Mouse (Mus musculus): ENCODE measurements at regions not wholly inside any gene's neighbourhood (a gene's known extent, or its start where the extent isn't known, plus 50 kb on each side); places are given as distances from the start of the nearest gene placed in this dataset.

DNA sequence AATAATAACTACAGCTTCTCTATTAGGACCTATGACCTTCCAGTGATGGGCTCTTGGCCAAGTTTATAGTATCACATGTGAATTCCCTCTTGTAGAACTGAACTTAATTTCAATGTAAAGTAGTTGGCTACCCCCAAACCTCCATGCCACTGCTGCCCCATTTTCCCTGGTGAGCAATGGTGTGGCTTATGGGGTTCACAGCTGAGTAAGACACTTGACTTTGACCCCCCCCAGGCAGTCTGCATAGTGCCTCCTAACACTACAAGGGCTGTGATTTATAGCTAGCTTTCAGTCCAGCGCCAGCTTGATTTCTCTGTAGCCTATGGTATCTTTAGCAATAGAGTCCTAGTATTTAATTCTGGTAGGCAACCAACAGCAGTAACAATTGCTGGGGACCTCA lies 113.1 kb downstream of the Mis18a start:
- no peak for DNase-seq (ENCODE audit: low spot score in 2 of 2)

DNA sequence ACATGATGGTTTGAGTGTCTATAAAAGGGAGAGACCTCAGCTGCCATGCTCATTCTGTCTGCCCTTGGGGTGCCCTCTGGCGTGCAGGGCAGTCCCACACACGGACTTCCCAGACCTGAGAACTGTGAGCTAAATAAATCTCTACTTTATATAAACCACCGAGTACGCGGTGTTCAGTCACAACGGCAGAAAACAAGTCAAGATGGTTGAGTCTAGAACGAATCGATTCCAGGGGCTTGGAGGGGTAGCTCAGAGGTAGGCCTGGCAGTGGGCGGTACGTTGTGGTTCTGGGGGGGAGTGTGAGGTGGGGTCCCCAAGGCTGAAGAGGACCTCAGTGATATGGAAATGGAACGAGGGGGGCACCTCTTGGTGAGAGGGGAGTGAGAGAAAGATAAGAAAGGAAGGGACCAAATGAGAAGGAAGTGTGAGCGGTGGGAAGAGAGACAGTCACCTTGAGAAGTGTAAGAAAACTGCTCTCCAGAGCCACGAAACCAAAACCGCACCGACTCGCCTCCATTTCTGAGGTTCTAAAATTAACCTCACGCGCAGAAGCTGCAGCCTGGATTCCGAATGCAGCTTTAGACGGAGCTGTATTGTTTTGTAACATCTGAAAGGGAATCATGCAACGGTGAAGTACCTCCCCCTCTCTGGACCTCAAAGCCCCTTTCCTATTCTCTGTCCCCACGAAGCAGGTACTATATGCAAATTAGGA lies 117.0 kb downstream of the Mis18a start:
- DNase-seq (ENCODE audit: low spot score in 2 of 2): no peak

DNA sequence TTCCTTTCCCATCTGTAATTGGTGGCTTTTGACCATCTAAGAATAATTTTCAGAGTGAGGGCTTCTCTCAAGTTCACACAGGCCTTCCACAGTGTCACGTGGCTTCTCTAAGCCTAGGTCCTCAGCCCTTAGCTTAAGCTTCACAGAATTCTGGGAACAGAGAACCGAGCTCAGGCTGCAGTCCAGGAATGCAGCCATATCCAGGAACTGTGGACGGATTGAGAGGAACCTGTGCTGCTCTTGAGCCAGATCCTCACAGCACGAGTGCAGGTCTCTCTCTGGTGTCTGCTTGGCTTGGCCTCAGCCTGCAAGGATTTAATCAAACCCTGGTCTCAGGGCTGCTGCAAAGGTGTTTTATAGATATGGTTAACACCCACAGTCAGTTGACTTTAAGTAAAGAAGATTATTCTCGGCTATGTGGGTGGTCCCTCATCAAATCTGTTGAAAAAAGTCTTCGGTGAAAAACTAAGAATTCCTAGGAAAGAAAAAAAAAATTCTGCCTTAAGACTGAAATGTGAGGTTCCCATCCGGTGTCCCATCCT lies 127.8 kb downstream of the Mis18a start:
- DNase-seq (ENCODE audit: low spot score in 2 of 2): no peak

DNA sequence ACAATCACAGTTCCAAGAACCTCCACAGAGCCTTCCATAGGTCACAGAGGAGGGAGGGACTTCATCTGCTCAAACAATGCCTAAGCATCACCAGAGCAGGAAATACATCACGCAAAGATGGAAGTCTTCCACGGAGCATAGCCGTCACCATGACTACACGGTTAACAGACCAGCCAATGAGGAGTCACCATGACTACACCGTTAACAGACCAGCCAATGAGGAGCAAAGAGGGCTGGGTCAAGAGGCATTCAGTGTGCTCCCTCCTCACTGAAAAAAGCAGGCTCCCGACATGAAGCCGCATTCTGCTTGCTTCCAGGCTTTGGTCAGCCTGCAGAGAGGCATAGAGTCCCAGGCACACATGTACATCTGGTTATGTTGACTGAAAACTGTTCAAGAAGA lies 128.5 kb downstream of the Mis18a start:
- DNase-seq (ENCODE audit: low spot score in 2 of 2): no peak

DNA sequence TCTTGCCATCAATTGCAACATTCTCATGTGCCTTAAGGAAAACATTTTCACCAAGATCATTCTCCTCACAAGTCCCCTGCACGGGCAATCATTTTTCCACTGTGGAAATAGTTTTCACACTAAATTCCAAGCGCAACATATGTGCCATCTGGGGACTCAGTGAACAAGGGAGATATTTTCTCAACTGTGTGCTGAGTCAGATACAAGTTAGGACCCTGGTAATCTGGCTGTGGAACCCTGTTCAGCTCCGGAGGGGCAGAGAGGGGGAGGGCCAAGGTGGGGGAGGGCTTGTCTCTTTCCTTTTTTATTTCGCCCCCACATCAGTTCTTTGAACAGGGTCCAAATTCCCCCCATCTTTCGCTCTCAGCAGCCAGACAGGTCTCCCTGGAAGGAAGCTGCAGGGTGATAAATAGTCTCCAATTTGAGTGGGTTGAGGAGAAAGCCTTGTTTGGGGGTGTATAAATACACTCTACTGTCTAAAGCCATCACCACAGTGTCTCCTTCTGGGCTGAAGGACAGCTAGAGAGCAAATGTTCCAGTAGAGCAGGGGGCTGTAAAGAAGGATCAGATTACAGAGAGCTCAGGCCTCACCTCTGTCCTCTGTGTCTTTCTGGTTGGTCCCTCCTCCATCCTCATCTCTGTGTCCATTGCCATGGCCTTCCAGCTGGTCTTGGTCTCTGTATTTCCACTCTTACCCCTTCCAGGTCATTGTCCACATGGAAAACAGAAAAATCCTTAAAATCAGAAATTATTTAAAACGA lies 134.3 kb downstream of the Mis18a start:
- DNase-seq (ENCODE audit: low spot score in 2 of 2): no peak

DNA sequence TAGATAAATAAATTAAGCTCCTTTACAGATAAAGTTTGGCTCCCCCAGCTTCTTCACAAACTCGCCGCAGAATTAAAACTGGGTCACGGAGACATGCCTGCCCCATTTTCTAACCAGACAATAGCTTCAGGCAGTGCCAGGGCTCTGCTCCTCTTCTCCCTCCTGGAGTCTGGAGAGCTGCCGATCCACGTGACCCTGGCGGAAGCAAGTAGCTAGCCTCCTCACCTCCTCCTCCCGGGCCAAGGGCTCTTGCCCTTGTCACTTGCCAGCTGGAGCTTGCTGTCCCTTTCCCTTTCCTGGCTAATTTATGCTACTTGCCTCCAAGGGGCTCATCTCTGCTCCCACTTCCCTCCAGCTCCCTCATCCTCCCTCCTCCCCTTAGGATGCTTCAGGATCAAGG lies 142.0 kb downstream of the Mis18a start:
- DNase-seq (ENCODE audit: low spot score in 2 of 2): no peak

DNA sequence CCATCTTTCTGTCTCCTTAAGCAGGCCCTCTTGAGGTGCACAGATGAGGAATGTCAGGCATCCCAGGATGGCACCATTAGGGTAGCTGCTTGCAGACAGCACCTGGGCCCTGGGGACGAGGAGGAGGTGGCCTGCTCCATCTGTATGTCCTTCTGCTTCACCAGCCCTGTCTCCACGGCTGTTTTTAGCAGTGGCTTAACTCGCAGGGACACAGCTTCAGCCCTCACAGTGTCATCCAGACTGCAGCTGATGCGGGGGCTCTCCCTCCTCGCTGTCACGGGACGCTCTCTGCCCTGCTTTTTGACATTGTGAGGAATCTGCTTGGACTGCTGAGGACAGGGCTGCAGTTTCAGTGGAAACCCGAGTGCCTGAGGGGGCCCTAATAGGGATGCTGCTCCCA lies 146.8 kb downstream of the Mis18a start:
- DNase-seq (ENCODE audit: low spot score in 2 of 2): no peak

DNA sequence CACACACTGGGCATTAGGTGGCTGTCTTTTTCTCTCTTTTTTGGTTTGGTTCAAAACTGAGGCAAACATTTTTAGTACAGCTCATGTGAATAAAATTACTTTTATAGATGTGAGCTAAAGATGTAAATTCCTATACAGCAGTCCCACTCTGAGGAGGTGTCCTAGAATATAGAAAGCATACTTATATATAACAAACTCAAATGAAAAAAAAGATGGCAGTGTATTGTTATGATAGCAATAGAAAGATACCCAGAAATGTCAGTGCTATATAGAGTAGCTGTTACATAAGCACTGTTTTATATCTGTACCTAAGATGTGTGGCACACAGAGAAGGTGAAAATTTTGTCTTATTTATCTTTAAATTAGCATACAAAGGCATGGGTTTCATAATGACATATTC lies 156.1 kb downstream of the Mis18a start:
- DNase-seq (ENCODE audit: low spot score in 2 of 2): no peak

DNA sequence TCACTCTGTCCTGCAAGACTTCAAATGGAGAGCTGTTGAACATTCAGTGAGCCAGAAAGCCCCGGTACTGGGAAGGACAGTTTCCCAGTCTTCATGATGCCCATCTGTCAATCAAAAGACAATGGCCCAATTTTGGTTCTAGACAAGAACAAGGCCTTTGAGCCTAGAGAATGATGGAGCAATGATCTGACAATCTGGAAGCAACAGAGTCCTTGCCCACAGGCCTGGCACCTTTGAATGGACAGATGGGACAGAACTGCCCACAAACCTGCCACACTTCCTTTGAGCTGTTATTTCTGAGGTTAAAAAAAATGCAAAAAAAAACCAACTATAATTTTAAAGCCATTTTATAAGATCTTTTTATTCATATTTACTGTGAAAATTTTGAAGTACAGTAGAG lies 157.4 kb downstream of the Mis18a start:
- DNase-seq (ENCODE audit: low spot score in 2 of 2): no peak

DNA sequence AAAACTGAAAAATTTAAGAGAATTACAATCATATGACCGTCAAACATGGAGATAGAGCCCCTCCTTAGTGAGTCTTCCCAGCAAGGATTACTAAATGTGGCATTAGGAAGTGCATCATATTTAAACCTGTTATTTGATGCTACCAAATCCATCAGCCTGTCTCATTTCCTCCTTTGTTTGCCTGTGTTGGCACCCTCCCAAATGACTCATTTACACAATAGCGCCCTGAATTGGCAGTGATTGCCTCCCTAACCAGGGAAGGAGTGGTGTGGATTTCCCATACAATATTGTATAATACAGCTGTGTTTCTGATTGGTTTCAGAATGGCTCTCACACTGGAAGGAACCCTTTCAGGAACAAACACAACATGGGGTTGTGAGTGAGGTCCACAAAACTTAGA lies 162.0 kb downstream of the Mis18a start:
- DNase-seq (ENCODE audit: low spot score in 2 of 2): no peak

DNA sequence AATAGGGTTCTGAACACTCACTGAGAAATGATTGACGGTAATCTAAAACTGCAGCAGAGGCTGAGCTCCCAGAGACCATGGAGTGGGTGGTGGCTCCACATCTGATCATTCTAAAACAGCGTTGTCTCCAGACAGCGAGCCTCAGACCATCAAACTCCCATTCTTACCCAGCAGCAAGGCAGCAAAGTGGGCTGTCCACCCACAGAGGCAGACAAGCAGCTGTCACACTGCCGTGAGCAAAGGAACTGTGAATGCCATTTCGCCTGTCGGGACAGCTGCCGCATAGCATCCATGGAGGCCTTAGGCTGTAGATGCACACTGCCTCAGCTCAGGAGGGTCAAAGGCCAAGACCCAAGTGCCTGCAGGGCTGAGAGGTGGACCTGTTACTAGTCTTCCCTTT lies 167.3 kb downstream of the Hunk start:
- DNase-seq (ENCODE audit: low spot score in 2 of 2): no peak

DNA sequence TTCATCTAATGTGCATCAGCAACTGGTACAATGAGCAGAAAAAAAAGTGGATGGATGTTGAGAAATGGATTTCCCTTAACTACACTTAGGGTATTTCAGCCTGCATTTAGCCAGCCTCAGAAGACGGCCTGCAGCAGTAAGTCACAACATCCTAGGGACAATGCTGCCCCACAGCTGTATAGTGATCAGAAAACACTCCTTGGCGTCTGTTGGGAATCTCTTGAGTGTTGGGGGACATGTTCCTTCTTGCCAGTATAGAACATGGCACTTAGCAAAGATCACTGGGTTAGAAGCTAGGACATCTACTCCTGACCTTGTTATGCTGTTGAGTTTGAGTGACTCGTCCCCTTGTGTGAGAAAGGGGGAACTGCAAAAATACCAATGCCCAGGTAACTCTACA lies 165.2 kb downstream of the Hunk start:
- DNase-seq (ENCODE audit: low spot score in 2 of 2): no peak

DNA sequence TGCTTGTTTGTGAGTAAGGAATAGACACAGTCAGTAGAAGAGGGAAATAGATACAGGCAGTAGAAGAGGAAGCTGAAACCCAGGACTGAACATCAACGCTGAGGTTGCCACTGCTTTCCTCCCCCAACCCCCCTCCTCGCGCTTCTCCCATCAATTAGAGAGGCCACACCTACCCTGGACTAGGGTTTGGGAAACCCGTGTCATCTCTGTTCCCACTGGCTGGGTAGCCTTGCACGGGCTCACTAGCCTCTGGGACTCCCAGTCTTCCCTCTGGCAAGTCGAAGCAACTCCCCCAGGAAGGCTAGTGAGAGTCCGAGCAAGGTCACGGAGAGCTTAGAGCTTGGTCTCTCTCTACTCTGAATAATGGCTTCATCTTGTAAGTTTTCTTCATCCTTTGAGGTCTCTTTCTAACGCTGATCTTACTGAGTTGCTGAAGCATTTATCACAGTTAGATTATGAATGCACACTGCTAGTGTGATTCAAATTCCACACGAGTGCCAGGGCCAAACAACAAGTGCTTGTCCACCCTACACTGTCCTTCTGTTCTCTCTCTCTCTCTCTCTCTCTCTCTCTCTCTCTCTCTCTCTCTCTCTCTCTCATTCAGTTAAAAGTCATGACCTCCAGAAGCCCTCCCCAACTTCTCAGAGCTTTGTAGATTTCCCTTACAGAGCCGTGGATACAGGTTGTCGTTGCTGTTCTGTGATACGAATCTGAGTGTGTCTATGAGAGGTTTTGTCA lies 164.4 kb downstream of the Hunk start:
- no peak for DNase-seq (ENCODE audit: low spot score in 2 of 2)

All from frontal cortex, postnatal 14 days (tissue).